Mouse (Mus musculus) left cerebral cortex, adult 2 months (tissue): ENCODE measurements around the gene Tssk6. TPM values are rescaled to one million over a fixed set of nuclear protein-coding genes. Genes with fewer than 3 reads are reported as not detected.

ENCODE experiments used
- DNase-seq, 2 experiments: peaks; one replicate each; pipeline ENCODE4 v3.0.0; 2021 to 2022; ENCODE audit warnings: low spot score in 2 of 2, mixed read lengths in 1 of 2; ENCODE audit errors: extremely low spot score in 1 of 2
- H3K27ac ChIP-seq: fragments of 200-600 bp; 2 replicates; pipeline ENCODE4 v1.8.1; 2022
- H3K4me3 ChIP-seq: fragments of 200-600 bp; 2 replicates; pipeline ENCODE4 v1.8.1; 2022
- CTCF ChIP-seq: fragments of 200-600 bp; IDR thresholded peaks from 2 replicates; pipeline ENCODE4 v1.8.1; 2022; ENCODE audit warnings: antibody characterized with exemption, mild to moderate bottlenecking, moderate library complexity
- intact Hi-C: fragments of 180-260 bp; cut with DNase I; formaldehyde crosslinking; loops from one replicate; pipeline ENCODE4 v1.15.1; 2025
- total RNA-seq, 2 experiments: library from RNA; stranded (reverse); gene quantifications; 2 replicates each; pipeline ENCODE4 v1.2.3; 2021

Gene Tssk6
- total RNA-seq, 2 experiments from 2014 or later: 0.25 TPM; not detected in 1

- Histone ChIP-seq H3K27ac (no peak overlapping the region), H3K4me3 (no peak overlapping the region)
- DNase-seq: no peak
- no peak for TF ChIP-seq CTCF
- intact Hi-C loops: no loop called here
Observed at GRCm38 (mm10) chr8:69950300-69950699, 48.3 kb downstream of the Tssk6 start.

Other genes starting within 250 kb of the Tssk6 start
- 1 to 10 TPM; 3.5 to 4.6 TPM for gene Zfp964, start 247.7 kb upstream of the Tssk6 start, total RNA-seq
- gene Zfp869, start 191.5 kb upstream of the Tssk6 start, total RNA-seq: 10 to 100 TPM; 19.9 to 22.6 TPM
- 1 to 10 TPM; 3.7 to 3.9 TPM for gene Zfp963, start 152.2 kb upstream of the Tssk6 start, total RNA-seq
- 1 to 10 TPM in 1 of 2 experiments, under 1 TPM in 1; 1.00 to 1.4 TPM for gene Gm20422, start 127.3 kb upstream of the Tssk6 start, total RNA-seq
- gene Atp13a1, start 111.0 kb upstream of the Tssk6 start, total RNA-seq: 10 to 100 TPM; 37.2 to 38.5 TPM
- 10 to 100 TPM; 28.7 to 28.8 TPM for gene Zfp866, start 111.0 kb upstream of the Tssk6 start, total RNA-seq
- 10 to 100 TPM; 13.1 to 22.5 TPM for gene Gmip, start 93.5 kb upstream of the Tssk6 start, total RNA-seq
- under 1 TPM; 0.41 to 0.75 TPM for gene Lpar2, start 79.8 kb upstream of the Tssk6 start, total RNA-seq
- gene Pbx4, start 69.7 kb upstream of the Tssk6 start, total RNA-seq: 10 to 100 TPM; 18.5 to 20.7 TPM
- gene Cilp2, start 14.5 kb upstream of the Tssk6 start, total RNA-seq: under 1 TPM; 0.63 to 0.91 TPM
- gene Ndufa13, start 374 bp downstream of the Tssk6 start, total RNA-seq: 100 to 1,000 TPM; 145 to 146 TPM
- gene Yjefn3, start 528 bp downstream of the Tssk6 start, total RNA-seq: 10 to 100 TPM; 25.8 to 30.7 TPM
- 10 to 100 TPM; 27.6 to 32.2 TPM for gene Gatad2a, start 94.2 kb downstream of the Tssk6 start, total RNA-seq
- gene Mau2, start 140.6 kb downstream of the Tssk6 start, total RNA-seq: 10 to 100 TPM; 74.4 to 75.2 TPM
- gene Sugp1, start 140.6 kb downstream of the Tssk6 start, total RNA-seq: 10 to 100 TPM; 52.5 to 54.2 TPM
- gene Tm6sf2, start 170.7 kb downstream of the Tssk6 start, total RNA-seq: 1 to 10 TPM; 3.4 to 6.2 TPM
- gene Hapln4, start 181.3 kb downstream of the Tssk6 start, total RNA-seq: 100 to 1,000 TPM; 101 to 106 TPM
- gene Ncan, start 218.7 kb downstream of the Tssk6 start, total RNA-seq: 100 to 1,000 TPM; 175 to 186 TPM
- 10 to 100 TPM; 20.7 to 22.0 TPM for gene Nr2c2ap, start 229.1 kb downstream of the Tssk6 start, total RNA-seq
- 10 to 100 TPM; 13.1 to 14.2 TPM for gene Rfxank, start 237.0 kb downstream of the Tssk6 start, total RNA-seq
- gene Borcs8, start 237.3 kb downstream of the Tssk6 start, total RNA-seq: 10 to 100 TPM; 46.6 to 47.9 TPM
- gene Mef2b, start 237.5 kb downstream of the Tssk6 start, total RNA-seq: under 1 TPM in 1 of 2 experiments, not detected in 1; 0.36 TPM